Mouse (Mus musculus): ENCODE measurements around the gene Pnpla7.

- TF ChIP-seq POLR2A (IDR thresholded peaks at IDR 0.05; ENCODE audit: borderline replicate concordance, extremely low read depth, insufficient read depth, insufficient read length, poor library complexity, severe bottlenecking) (no peak), CTCF (IDR thresholded peaks at IDR 0.05; ENCODE audit: borderline replicate concordance, extremely low read depth, insufficient read depth, insufficient read length) (no peak)
These were observed 49.3 kb downstream of the Pnpla7 start for GRCm38 (mm10) chr2:25025109-25025508.

Data from brain, embryonic 14.5 days (tissue).